In genomic region chr5:31489116-31489769, GRCm38 (mm10) we compare ENCODE assay signal across 31 mouse cellular contexts. TPM values are rescaled to one million over a fixed set of nuclear protein-coding genes. Genes with fewer than 3 reads are reported as not detected.
DNase-seq lines count a peak whose midpoint lies in the region; ATAC-seq and TF ChIP-seq lines count a peak whose summit lies in the region.
"Had no signal": no experiment of that assay in that cellular context is flagged by ENCODE, and none has a peak within 500 bp of the region (broad histone marks: within the 10 kb centered on the region; RNA-seq: fewer than 3 reads in every experiment).

No protein-coding gene starts in this region.

- in situ Hi-C loops in ES-E14 (cut with MboI; ENCODE audit: low sequenced_read_pairs in 2 of 2, unreplicated experiment in 2 of 2) = no loop called here

- peaks cover 40% of the 10 kb centered on the region for H3K36me3 ChIP-seq in E14TG2a.4 (ENCODE audit: insufficient read depth, low read length)
- H3K36me3 ChIP-seq in ES-E14 (ENCODE audit: control insufficient read depth, insufficient read depth, low read length, poor library complexity, severe bottlenecking) = peaks cover 21% of the 10 kb centered on the region
- H3K36me3 ChIP-seq in kidney, embryonic 15.5 days = no peaks in the 10 kb centered on the region
- peaks cover 18% of the 10 kb centered on the region for H3K36me3 ChIP-seq in forebrain, embryonic 10.5 days (replicated peaks)
- no peaks in the 10 kb centered on the region for H3K36me3 ChIP-seq in kidney, embryonic 14.5 days (ENCODE audit: control insufficient read depth, insufficient read depth, low read length)
- H3K36me3 ChIP-seq: heart, embryonic 15.5 days; intestine, embryonic 15.5 days had no signal

- peak overlapping the region; percentile 88 for H3K27ac ChIP-seq in ES-E14 (ENCODE audit: insufficient read depth, low read depth, low read length, poor library complexity, severe bottlenecking)
- no peak overlapping the region for H3K27ac ChIP-seq in kidney, embryonic 15.5 days
- no peak overlapping the region for H3K27ac ChIP-seq in forebrain, embryonic 10.5 days
- H3K27ac ChIP-seq in kidney, embryonic 14.5 days (ENCODE audit: low read depth, low read length) = no peak overlapping the region
- H3K27ac ChIP-seq: gastrocnemius, adult 2 months; heart, embryonic 15.5 days; hindbrain, embryonic 10.5 days; hindbrain, embryonic 13.5 days; intestine, embryonic 15.5 days had no signal

- 68% methylated on average over 7 of the region's 7 CpGs for WGBS in kidney, embryonic 15.5 days
- 75% methylated on average over 7 of the region's 7 CpGs for WGBS in forebrain, embryonic 10.5 days
- 65% methylated on average over 7 of the region's 7 CpGs for WGBS in kidney, embryonic 14.5 days

- no peak overlapping the region for H3K4me2 ChIP-seq in kidney, embryonic 15.5 days
- H3K4me2 ChIP-seq in kidney, embryonic 14.5 days (replicated peaks; ENCODE audit: low read depth, low read length) = no peak overlapping the region
- H3K4me2 ChIP-seq: heart, embryonic 12.5 days; heart, embryonic 15.5 days; hindbrain, embryonic 13.5 days; intestine, embryonic 15.5 days had no signal

- H3K4me3 ChIP-seq in E14TG2a.4 (replicated peaks; ENCODE audit: low read length) = peak overlapping the region; percentile 89
- H3K4me3 ChIP-seq in ES-E14 (ENCODE audit: insufficient read depth in 1 of 2, low read depth in 1 of 2, low read length in 2 of 2, poor library complexity in 1 of 2, severe bottlenecking in 1 of 2) = peak overlapping the region; percentile 84 to 91
- H3K4me3 ChIP-seq in kidney, embryonic 15.5 days (replicated peaks) = no peak overlapping the region
- no peak overlapping the region for H3K4me3 ChIP-seq in forebrain, embryonic 10.5 days
- H3K4me3 ChIP-seq in kidney, embryonic 14.5 days (ENCODE audit: low read length) = no peak overlapping the region
- H3K4me3 ChIP-seq: gastrocnemius, adult 2 months; heart, embryonic 12.5 days; heart, embryonic 15.5 days; hindbrain, embryonic 10.5 days; hindbrain, embryonic 13.5 days; intestine, embryonic 15.5 days had no signal

- no peaks in the 10 kb centered on the region for H3K27me3 ChIP-seq in E14TG2a.4 (ENCODE audit: insufficient read depth, low read length)
- peaks cover 9% of the 10 kb centered on the region; the same call in 1 of the 2 replicates for H3K27me3 ChIP-seq in kidney, embryonic 15.5 days
- H3K27me3 ChIP-seq in forebrain, embryonic 10.5 days (ENCODE audit: poor library complexity, severe bottlenecking) = no peaks in the 10 kb centered on the region
- H3K27me3 ChIP-seq in kidney, embryonic 14.5 days (ENCODE audit: control insufficient read depth, insufficient read depth, low read length) = no peaks in the 10 kb centered on the region
- H3K27me3 ChIP-seq: heart, embryonic 12.5 days; heart, embryonic 15.5 days; hindbrain, embryonic 13.5 days; intestine, embryonic 15.5 days had no signal

- DNase-seq in ES-E14 (ENCODE audit: low read depth, low spot score) (peak; percentile 60), WW6 (ENCODE audit: low read depth, low spot score) (peak; percentile 60)
- no peak for DNase-seq in forebrain, embryonic 10.5 days (ENCODE audit: extremely low spot score, low spot score)
- DNase-seq: adrenal gland, postnatal 10 days; adrenal gland, postnatal 36 days; B cell, adult 2 months; cerebellum, adult 18-20 months; cerebellum, adult 9-10 months; cerebellum, postnatal 14 days; forebrain, postnatal 0 days; gastrocnemius, adult 2 months; gastrocnemius, postnatal 14 days; heart, adult 18-20 months; heart, postnatal 10 days; heart, postnatal 36 days; kidney, adult 11 months had no signal

- no peak for ATAC-seq in kidney, embryonic 15.5 days (replicated peaks; ENCODE audit: low FRiP score)
- no peak for ATAC-seq in kidney, embryonic 14.5 days (ENCODE audit: low FRiP score, low TSS enrichment)
- ATAC-seq: forebrain, embryonic 14.5 days; forebrain, postnatal 0 days; hindbrain, embryonic 16.5 days; intestine, embryonic 15.5 days; Patski had no signal

- H3K9me3 ChIP-seq in E14TG2a.4 (ENCODE audit: low read length) (no peaks in the 10 kb centered on the region), ES-E14 (ENCODE audit: control insufficient read depth, insufficient read depth, low read depth, low read length) (no peaks in the 10 kb centered on the region)
- H3K9me3 ChIP-seq in kidney, embryonic 15.5 days (replicated peaks) = no peaks in the 10 kb centered on the region
- H3K9me3 ChIP-seq in forebrain, embryonic 10.5 days = no peaks in the 10 kb centered on the region
- no peaks in the 10 kb centered on the region for H3K9me3 ChIP-seq in kidney, embryonic 14.5 days (ENCODE audit: control insufficient read depth, low read length)
- H3K9me3 ChIP-seq: heart, embryonic 15.5 days; hindbrain, embryonic 10.5 days; intestine, embryonic 15.5 days had no signal

- H3K9ac ChIP-seq in ES-E14 (ENCODE audit: insufficient read depth, low read depth, low read length, poor library complexity, severe bottlenecking) = peak overlapping the region; percentile 78; the same call in 1 of the 2 replicates
- H3K9ac ChIP-seq in kidney, embryonic 15.5 days = no peak overlapping the region
- no peak overlapping the region for H3K9ac ChIP-seq in kidney, embryonic 14.5 days (ENCODE audit: low read depth, low read length)
- H3K9ac ChIP-seq: forebrain, postnatal 0 days; heart, embryonic 12.5 days; heart, embryonic 15.5 days; hindbrain, embryonic 13.5 days; intestine, embryonic 15.5 days had no signal

- no peak for TF ChIP-seq CTCF in E14TG2a.4 (conservative IDR thresholded peaks at IDR 0.05; ENCODE audit: low read length)

- H3K4me1 ChIP-seq in E14TG2a.4 (replicated peaks; ENCODE audit: low read depth, low read length) = peaks cover 72% of the 10 kb centered on the region
- peaks cover 0 to 5% of the 10 kb centered on the region in 2 experiments; a peak in 2 of 4 replicates for H3K4me1 ChIP-seq in ES-E14 (ENCODE audit: control insufficient read depth in 2 of 2, insufficient read depth in 2 of 2, low read length in 2 of 2, poor library complexity in 1 of 2)
- H3K4me1 ChIP-seq in kidney, embryonic 15.5 days = no peaks in the 10 kb centered on the region
- H3K4me1 ChIP-seq in forebrain, embryonic 10.5 days = peaks cover 4% of the 10 kb centered on the region; the same call in 1 of the 2 replicates
- H3K4me1 ChIP-seq in kidney, embryonic 14.5 days (ENCODE audit: control insufficient read depth, insufficient read depth, low read length) = 0 out of 2 replicates have a peak, but pooled peaks cover 4% of the 10 kb centered on the region
- H3K4me1 ChIP-seq: heart, embryonic 12.5 days; heart, embryonic 15.5 days; intestine, embryonic 15.5 days had no signal

TF ChIP-seq in ES-E14, 5 proteins besides CTCF, POLR2A, EP300 and RAD21:
- peak; percentile 95 for TF ChIP-seq MAFK (IDR thresholded peaks at IDR 0.05; ENCODE audit: insufficient read depth, low read depth, low read length)
- no peak for TF ChIP-seq CHD2 (IDR thresholded peaks at IDR 0.05; ENCODE audit: low read depth, low read length)

RNA-seq across cellular contexts. Expression of gene 4930548H24Rik, which starts 3.7 kb away (rescaled TPM):
- total RNA-seq in ES-E14 (2012; rRNA removed) = 2.4 TPM in 2 replicates
- not detected in 2 replicates for polyA plus RNA-seq in kidney, embryonic 15.5 days (2015; fragmentation: Nextera tagmentation; extraction: Ambion mirVana)
- polyA plus RNA-seq in forebrain, embryonic 10.5 days (2016; fragmentation: Nextera tagmentation; extraction: Ambion mirVana) = 0.09 TPM in 2 replicates
- 0.08 and 0.09 TPM in 2 replicates for polyA plus RNA-seq in kidney, embryonic 14.5 days (2014; fragmentation: Nextera tagmentation; extraction: Ambion mirVana)
- total RNA-seq: adrenal gland, postnatal 36 days; gastrocnemius, postnatal 14 days; heart, adult 18-20 months had no signal
- polyA plus RNA-seq: embryonic facial prominence, embryonic 11.5 days; embryonic facial prominence, embryonic 14.5 days; forebrain, embryonic 14.5 days; forebrain, postnatal 0 days; frontal cortex, adult 2 months; gonadal fat pad, adult 2 months; heart, embryonic 12.5 days; heart, embryonic 15.5 days; hindbrain, embryonic 10.5 days; hindbrain, embryonic 13.5 days; intestine, embryonic 15.5 days; Patski had no signal

RNA-seq across cellular contexts. Expression of gene Gpn1, which starts 5.3 kb away (rescaled TPM):
- 69.7 and 82.8 TPM in 2 replicates for total RNA-seq in ES-E14 (2012; rRNA removed)
- 70.5 and 72.3 TPM in 2 replicates for polyA plus RNA-seq in kidney, embryonic 15.5 days (2015; fragmentation: Nextera tagmentation; extraction: Ambion mirVana)
- 108 and 111 TPM in 2 replicates for polyA plus RNA-seq in forebrain, embryonic 10.5 days (2016; fragmentation: Nextera tagmentation; extraction: Ambion mirVana)
- 55.8 and 72.0 TPM in 2 replicates for polyA plus RNA-seq in kidney, embryonic 14.5 days (2014; fragmentation: Nextera tagmentation; extraction: Ambion mirVana)

RNA-seq across cellular contexts. Expression of gene Zfp512, which starts 37.0 kb away (rescaled TPM):
- total RNA-seq in ES-E14 (2012; rRNA removed) = 29.5 and 32.3 TPM in 2 replicates
- 48.5 and 60.2 TPM in 2 replicates for polyA plus RNA-seq in kidney, embryonic 15.5 days (2015; fragmentation: Nextera tagmentation; extraction: Ambion mirVana)
- polyA plus RNA-seq in forebrain, embryonic 10.5 days (2016; fragmentation: Nextera tagmentation; extraction: Ambion mirVana) = 78.9 and 82.9 TPM in 2 replicates
- 27.4 and 55.0 TPM in 2 replicates for polyA plus RNA-seq in kidney, embryonic 14.5 days (2014; fragmentation: Nextera tagmentation; extraction: Ambion mirVana)

RNA-seq across cellular contexts. Expression of gene Slc4a1ap, which starts 37.6 kb away (rescaled TPM):
- 26.5 and 30.2 TPM in 2 replicates for total RNA-seq in ES-E14 (2012; rRNA removed)
- 36.7 and 38.9 TPM in 2 replicates for polyA plus RNA-seq in kidney, embryonic 15.5 days (2015; fragmentation: Nextera tagmentation; extraction: Ambion mirVana)
- 29.0 and 29.2 TPM in 2 replicates for polyA plus RNA-seq in forebrain, embryonic 10.5 days (2016; fragmentation: Nextera tagmentation; extraction: Ambion mirVana)
- polyA plus RNA-seq in kidney, embryonic 14.5 days (2014; fragmentation: Nextera tagmentation; extraction: Ambion mirVana) = 31.1 and 31.2 TPM in 2 replicates

RNA-seq across cellular contexts. Expression of gene Supt7l, which starts 38.4 kb away (rescaled TPM):
- 22.4 and 24.8 TPM in 2 replicates for total RNA-seq in ES-E14 (2012; rRNA removed)
- polyA plus RNA-seq in kidney, embryonic 15.5 days (2015; fragmentation: Nextera tagmentation; extraction: Ambion mirVana) = 24.7 and 28.9 TPM in 2 replicates
- polyA plus RNA-seq in forebrain, embryonic 10.5 days (2016; fragmentation: Nextera tagmentation; extraction: Ambion mirVana) = 25.1 and 25.5 TPM in 2 replicates
- 18.5 and 23.8 TPM in 2 replicates for polyA plus RNA-seq in kidney, embryonic 14.5 days (2014; fragmentation: Nextera tagmentation; extraction: Ambion mirVana)

Comparison
In these comparisons a context has a peak if more than half of its experiments do, and no peak if none do; other contexts are left out.
1. H3K4me3 ChIP-seq: peak in E14TG2a.4 (single experiment) and ES-E14 (2 of 2); none in kidney, embryonic 15.5 days (single experiment), forebrain, embryonic 10.5 days (single experiment) and kidney, embryonic 14.5 days (single experiment).